Mouse (Mus musculus): ENCODE measurements around the gene Gm49396. TPM values are rescaled to one million over a fixed set of nuclear protein-coding genes. Genes with fewer than 3 reads are reported as not detected.
A peak's percentile ranks its signal among the peaks of the same experiment; 100 is the strongest.

The Gm49396 gene
- 1 to 10 TPM; 5.7 to 7.5 (median 6.3) TPM for total RNA-seq (2022)

DNA sequence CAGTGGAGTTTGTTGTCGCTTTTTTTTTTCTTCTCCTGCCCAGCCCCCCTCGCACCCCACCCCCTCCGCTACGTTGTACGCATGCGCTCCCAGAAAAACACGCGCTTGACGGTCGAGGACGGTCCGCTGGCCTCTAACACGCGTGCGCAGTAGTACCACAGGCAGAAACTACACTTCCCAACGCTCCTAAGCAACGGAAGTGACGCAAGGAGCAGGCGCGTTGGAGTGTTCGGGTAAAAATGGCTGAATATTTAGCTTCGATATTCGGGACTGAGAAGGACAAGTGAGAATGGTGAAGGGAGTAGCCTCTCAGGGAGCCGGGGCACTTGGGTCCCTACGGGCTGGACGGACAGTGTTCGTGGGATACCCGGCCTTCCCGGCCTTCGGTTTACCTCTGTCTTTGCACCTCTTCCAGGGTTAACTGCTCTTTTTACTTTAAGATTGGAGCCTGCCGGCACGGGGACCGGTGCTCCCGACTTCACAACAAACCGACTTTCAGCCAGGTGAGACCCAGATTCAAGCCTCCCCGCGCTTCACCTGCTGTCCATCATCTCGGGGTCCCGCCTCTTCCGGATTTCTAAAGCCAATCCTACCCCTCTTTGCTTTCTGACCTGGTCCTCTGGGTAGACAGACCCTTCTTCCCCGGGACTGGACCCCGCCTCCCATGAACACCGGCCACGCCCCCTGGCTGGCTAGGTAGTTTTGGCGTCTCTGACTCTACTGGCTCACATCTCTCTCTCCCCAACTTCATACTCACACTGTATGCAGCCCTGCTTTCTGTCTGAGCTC, at the start of gene Gm49396, which contains the start of the genes U2af1l4 and Psenen:
TSS of gene Gm49396 (plus strand) at position 228 of the 789 bp plus-strand sequence.
TSS of gene U2af1l4 (plus strand) at position 185 of the 789 bp plus-strand sequence.
TSS of gene Psenen (minus strand) at position 511 of the 789 bp plus-strand sequence.
- DNase-seq (ENCODE audit: low spot score in 2 of 2): peak; percentile 80 to 95

DNA sequence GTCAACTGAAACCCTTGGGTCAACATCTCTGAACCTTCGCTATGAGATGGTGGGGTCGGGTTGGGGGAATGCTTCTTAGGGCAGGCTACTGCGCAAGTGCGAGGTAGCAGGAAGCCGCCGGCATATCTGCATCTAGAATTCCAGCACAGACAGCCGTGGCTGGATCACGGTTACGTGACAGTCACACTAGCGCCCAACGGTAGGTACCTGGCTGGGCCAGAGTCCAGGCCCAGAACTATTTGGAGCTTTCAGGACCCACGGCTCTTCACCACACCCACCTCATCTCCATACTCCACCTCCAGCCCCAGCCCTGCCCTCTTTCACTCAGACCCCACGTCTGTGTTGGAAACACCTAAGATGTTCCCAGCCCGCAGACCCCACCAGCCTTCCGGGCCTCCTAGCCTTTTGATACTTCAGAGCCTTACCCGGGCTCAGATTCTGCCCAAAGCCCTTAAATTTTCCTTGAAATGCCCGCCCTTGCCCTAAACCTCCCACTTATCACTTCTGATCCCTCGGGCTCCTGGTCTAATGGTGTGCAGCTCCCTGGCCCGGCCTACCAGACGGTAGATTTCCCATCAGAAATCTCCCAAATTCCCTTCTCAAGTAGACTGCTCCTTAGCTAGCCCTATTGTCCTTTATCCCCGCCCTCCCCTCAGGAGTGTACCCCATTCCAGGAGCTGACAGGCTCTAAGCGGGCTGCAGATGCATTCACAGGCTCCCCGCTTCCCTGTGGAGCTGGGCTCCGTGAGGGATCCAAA, 48.0 kb upstream of the Gm49396 start:
- no peak for DNase-seq (ENCODE audit: low spot score in 2 of 2)

DNA sequence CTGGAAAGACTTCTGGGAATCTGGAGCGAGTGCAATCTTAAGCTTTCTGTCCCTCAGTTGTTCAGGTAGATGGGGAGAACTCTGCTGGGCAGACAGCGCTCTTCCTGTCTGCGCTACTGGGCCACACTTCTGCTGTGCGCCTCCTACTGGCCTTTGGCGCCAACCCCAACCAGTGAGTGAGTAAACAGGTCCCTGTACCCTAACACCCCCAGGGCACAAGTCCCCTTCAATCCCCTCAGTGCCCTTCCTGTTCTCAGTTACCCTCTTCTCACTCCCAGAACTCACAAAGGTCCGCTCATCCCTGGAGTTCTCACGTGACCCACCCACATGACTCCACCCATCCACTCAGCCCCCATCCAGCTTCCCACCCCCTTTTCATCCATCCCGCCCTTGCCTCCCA, 44.8 kb upstream of the Gm49396 start:
- DNase-seq (ENCODE audit: low spot score in 2 of 2): no peak

DNA sequence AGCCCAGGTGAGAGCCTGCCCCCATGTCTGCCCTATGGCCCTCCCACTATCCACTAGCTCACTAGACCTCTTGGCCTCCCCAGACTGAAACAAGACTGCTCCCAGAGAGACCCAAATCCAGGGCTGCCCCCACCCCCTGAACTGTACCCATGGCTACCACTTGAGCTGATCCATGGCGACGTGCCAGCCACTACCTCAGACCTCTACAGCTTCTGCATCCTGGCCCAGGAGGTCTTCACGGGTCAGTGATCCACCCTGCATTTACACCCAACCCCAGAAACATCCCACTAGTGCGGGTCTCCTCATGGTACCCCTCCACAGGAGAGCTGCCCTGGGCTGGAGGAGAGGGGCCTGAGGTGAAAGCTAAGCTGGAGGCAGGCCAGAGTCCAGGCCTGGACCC, 42.7 kb upstream of the Gm49396 start:
- DNase-seq (ENCODE audit: low spot score in 2 of 2): no peak

DNA sequence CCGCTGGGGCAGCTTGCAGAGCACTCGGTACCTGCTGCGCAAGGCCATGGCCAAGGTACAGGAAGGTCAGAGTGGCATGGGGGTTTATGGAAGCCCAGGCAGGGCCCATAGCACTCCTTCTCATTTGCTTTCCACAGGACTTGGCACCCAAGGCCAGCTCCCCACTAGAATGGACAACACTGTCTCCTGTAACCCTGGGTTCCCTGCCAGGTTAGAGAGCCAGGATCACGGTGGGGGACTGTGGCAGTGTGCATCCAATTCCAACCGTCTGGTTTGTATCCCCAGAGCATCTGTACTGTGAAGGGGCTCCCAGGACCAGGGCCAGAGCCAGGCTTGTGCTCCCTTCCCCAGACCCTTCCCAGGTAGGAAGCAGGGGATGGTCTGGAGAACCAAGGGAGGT, 42.3 kb upstream of the Gm49396 start:
- DNase-seq (ENCODE audit: low spot score in 2 of 2): no peak

DNA sequence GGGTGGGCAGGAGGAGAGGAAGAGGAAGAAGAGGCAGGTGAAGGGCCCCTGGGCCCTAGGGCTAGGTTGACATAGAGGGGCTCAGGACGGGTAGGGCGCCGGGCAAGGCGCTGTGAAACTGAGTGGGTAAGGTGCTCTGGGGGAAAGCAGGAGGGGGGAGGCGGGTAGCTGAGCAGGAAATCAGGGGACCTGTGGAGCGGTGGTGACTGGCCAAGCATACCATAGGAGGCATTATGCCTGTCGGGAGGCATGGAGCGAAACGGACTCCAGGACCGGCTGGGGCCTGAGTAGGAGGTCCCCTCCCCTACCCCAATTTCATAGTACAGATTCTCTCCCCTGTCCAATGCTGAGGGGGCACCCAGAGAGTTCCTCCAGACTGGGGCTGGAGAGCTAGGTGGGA, 40.3 kb upstream of the Gm49396 start:
- no peak for DNase-seq (ENCODE audit: low spot score in 2 of 2)

DNA sequence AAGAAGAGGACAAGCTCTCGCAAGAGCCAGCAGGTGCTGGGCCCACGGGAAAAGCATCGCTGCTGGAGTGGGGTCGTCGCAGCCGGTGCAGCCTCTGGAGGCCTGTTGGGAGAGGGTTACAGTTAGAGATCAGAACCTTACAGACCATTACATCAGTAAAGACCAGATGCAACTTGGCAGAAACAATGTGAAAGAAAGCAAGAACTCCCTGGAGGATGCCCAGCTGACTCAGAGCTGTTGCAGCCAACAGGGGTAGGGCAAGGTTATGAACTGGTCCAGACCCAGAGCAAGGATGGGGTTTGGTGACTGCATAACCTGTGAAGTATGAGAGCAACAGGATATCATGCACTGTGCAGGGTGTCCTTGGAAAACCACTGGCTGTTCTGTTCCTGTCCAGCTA, 38.7 kb upstream of the Gm49396 start:
- DNase-seq (ENCODE audit: low spot score in 2 of 2): no peak

DNA sequence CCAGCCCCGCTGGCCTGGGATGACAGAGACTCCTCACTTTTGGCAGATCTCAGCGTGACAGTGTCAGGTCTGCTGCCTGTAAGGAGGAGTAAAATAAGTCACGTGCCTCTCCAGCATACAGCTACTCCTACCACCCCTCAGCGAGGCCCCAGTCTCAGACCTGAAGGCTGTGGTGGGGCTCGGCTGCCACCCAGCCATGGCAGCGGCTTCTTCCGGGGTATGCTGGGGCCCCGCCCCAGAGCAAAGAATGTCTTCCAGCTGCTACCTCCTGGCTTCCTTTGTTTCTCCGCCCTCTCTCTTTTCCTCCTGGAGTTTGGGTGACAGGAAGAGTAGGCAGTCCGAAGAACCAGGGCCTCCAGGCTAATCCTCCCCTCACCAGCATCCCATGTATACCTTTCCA, 37.2 kb upstream of the Gm49396 start:
- no peak for DNase-seq (ENCODE audit: low spot score in 2 of 2)

DNA sequence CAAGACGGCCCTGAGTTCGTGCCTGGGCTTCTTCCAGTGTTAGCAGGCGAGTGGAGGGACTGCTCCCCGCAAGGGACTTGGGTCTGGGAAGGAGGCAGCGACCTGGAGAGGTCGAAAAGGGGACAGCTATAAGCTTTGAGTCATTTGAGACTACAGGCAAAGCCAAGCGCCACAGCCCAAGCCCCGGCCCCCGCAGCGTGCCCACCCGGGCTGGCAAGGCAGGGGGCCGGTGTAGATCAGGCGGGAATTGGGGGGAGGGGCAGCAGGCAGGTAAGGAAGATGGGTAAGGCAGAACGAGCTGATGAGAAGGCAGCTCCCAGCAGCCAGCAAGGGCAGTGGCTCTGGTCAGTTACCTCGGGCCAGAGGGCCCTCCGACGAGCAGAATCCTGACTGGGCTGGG, 36.7 kb upstream of the Gm49396 start:
- DNase-seq (ENCODE audit: low spot score in 2 of 2): no peak

DNA sequence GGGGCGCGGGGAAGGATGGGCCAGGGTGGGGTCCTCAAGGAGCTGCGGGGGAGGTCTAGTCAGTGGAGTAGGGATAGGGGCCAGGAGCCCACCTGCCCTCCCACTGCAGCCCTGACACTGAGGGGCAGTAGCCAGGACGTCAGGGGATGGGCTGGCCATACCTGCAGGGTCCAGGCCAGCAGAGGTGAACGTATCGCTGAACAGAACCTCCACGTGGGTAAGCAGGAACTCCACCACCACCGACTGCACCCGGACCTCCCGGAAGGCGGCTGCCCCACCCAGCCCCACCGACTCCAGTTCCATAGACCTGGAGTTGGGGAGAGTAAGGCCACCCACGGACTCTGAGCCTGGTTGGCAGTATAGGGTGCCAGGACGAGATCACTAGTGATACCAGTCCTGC, 36.2 kb upstream of the Gm49396 start:
- DNase-seq (ENCODE audit: low spot score in 2 of 2): no peak

DNA sequence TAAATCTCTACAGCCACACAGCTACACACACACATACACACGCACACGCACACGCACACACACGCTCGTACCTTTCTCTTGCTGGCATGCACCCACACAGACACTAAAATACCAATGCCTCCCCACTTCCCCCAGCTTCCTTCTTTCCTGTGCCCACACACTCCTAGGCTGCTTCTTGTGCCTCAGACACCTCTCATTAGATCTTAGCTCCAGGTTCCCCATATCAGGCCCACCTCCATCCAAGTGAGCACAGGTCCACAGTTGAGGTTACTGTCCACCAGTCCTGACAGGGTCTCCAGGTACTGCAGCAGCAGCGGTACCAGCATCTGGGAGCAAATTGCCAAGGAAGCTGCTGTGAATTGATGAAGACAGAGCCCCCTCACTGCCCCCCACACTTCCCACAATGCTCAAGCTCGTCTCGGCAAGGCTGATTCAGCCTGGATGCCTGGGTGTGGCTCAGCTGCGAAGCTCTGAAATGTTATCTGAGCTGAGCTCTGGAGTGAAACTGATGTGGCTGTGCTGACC, 31.8 kb upstream of the Gm49396 start:
- DNase-seq (ENCODE audit: low spot score in 2 of 2): peak; percentile 58 to 85

DNA sequence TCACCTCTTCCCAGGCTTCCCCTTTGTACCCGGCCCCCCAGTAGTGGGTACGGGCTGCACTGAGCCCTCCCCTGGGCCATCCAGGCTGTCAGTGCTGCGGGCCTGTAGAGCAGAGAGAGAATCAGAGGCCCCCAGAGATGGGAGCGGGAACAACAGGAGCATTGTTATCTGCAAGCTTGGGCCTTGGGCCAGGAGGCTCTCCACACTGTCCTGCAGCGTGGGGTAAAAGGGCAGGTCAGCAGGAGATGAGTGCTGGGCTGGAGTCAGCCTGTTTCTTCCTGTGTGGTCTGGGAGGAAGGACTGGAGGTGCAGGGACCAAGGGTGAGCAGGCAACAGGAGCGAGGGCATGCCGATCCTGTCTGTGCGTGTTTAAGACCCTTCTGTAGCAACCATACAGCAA, 30.2 kb upstream of the Gm49396 start:
- DNase-seq (ENCODE audit: low spot score in 2 of 2): no peak

DNA sequence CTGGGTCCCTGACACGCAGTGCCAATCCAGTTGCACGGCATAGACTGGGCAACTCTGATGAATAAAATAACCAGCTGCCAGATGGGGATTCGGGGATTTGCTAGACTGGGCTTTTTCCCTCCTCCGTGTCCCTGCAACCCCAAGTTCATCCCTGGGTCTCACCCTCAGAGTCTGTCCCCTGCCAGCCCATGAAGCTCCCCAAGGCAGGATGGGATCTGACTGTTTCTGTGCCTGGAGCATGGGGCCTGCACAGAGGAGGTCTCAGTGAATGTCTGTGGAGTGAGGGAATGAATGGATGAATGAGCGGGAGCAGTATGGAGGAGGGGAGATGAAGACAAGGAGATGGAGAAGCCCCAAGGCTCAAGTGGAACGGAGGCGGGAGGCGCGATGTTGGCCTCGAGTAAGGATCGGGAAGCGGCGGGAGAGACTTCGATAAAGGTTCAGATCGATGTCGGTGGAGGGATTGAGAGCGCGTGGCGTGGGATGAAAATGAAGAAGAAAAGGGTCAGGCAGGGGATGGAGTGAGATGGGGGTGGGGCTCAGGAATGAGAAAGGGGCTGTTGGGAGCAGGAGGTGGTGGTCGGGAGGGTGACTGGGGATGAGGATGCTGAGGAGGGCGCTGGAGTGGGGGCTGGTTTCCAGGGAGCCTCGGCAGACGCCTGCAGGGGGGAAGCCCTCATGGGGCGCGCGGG, 29.1 kb upstream of the Gm49396 start:
- DNase-seq (ENCODE audit: low spot score in 2 of 2): no peak

DNA sequence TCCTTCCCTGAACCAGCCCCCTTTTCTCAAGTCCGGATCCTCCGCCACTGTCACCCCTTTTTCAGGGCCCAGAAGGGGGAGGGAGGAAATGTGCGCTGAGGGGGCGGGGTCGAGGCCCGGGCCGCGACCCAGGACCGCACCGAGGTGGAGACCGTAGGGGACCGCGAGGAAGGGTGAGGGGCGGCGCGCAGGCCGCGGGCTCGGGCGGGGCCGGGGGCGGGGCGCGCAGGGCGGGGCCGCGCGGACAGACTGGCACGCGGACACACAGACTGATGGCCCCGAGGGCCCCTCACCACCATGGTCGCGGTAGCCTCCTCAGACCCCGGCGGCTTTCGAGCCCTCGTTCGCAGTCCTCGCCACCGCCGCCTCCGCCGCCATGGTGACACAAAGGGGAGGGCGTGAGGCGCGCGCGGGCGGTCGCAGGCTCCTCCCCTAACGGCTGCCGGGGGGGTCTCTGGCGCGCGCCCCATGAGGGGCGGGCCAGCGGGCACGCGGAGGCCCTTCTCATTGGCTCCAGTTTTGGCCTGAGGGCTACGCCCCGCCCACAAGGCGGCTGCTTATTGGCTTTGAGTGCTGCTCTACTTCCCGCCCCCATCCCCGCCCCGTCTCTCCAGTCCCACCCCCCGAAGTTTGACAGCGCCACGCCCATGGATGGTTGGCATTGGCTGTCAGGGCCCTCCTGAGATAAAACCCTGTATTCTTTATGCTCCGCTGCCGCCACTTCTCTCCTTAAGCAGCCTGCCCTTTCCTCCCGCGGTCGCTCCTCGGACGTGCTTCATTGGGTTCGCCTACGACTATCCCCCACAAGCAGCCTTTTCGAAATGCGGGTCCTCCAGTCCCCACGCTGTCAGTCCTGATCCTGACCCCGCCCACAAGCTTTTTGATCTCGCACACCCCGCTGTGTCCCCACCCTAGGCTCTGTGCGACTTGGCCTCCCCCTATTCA, 28.2 kb upstream of the Gm49396 start, which contains the start of gene Arhgap33:
TSS of gene Arhgap33 (minus strand) at position 428 of the 945 bp plus-strand sequence.
- peak; percentile 88 to 98 for DNase-seq (ENCODE audit: low spot score in 2 of 2)

DNA sequence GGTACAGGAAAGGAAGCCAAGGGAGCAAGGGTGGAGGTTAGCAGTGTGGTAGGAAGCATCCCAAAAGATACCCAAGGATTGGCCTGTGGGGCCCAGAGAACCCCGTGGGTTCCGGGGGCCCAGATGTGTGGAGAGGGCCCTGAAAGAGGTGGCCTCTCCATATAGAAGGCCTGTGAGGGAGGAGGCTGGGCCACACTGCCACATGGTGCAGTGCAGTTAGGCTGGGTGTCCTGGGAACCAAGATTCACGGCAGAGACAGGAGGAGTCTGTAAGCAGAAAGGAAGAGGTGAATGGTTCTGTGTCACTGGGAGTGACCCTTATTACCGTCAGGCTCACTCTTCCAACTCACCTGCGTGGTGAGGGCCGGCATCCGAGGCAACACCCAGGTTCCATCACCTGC, 22.6 kb upstream of the Gm49396 start:
- no peak for DNase-seq (ENCODE audit: low spot score in 2 of 2)

DNA sequence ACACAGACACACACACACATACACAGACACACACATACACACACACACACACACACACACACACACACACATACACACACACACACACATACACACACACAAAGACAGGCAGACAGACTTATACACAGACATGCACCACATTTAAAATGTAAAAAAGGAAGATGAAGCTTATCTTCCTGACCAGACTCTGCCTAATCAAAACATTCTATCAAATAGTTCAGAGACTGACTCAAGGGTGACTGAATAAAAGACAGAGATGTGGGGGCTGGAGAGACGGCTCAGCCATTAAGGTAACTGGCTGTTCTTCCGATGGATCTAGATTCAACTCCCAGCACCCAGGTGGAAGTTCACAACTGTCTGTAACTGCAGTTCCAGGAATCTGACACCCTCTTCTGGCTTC, 18.8 kb upstream of the Gm49396 start:
- DNase-seq (ENCODE audit: low spot score in 2 of 2): no peak

DNA sequence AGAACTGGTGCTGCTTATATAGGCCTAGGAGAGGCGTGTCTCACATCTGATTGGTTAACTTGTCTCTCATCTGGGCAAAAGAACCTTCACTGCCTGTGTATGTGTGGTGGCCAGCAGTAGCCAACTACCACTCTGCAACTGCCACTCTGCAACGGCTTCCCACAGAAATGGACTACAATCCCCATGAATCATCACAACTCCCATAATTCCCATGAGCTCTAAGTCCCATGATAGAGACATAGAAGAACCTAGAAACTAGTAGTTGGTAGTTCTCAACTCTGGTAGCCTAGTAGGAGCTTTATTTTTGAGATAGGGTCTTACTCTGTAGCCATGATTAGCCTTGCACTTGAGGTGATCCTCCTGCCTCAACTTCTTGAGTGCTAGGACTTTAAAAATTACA, 13.3 kb upstream of the Gm49396 start:
- DNase-seq (ENCODE audit: low spot score in 2 of 2): no peak

DNA sequence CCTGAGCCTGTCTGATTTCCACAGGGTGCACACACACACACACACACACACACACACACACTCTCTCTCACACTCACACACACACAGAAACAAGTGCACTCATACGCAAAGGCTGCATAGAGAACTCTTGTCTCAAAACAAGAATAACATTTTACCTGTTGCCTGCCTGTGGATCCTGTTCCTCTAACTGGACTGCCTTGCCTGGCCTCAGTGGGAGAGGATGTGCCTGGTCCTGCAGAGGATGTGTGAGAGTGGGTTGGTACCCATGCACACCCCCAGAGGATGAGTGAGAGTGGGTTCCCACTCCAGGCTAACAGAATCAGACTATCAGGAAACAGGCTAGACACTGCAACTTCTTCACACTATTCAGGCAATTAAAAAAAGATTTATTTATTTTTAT, 12.5 kb upstream of the Gm49396 start:
- no peak for DNase-seq (ENCODE audit: low spot score in 2 of 2)

DNA sequence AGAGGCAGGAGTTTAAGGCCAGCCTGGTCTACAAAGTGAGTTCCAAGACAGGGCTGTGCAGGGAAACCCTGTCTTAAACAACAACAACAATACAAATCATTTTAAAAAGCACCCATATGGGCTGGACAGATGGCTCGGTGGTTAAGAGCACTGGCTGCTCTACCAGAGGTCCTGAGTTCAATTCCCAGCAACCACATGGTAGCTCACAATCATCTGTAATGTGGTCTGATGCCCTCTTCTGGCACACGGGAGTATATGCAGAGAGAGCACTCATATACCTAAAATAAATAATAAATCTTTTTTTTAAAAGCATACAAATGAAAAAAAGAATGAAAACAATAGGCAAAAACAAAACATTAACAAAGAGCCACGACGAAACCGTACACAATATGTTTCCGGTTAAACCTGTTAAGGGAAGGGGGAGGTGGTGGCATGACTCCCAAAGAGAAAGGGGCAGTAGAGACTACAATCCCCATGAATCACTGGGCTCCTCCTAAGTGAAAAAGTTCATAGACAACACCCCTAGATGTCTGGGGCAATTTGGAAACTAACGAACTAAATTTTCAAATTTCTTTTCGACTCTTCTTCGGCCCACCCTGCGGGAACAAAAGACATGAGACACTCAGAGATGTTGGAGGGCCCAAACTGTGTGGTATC, 11.6 kb upstream of the Gm49396 start:
- no peak for DNase-seq (ENCODE audit: low spot score in 2 of 2)

Measured in left cerebral cortex, adult 8-10 months (tissue).